ENCODE assay signal across 17 mouse cellular contexts in the genomic region with DNA sequence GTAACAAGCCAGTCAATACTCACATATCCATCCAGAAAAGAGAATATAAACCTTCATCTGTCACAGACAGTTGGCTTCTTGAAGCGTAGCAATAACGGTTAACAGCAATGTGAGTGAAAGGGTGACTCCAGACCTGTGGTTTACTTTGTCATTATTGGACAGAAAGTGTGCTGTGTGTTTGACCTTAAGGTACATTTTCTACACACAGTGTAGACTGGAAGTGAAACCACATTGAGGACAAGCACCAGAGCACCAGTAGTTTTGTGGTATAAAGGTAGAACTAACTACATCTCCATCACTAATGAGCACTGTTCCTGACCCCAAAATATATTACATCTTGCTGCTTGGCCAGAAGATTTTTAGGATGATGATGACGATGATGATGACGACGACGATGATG.
"Had no signal": no experiment of that assay in that cellular context is flagged by ENCODE, and none has a peak within 500 bp of the region (broad histone marks: within the 10 kb centered on the region; RNA-seq: fewer than 3 reads in every experiment).

No protein-coding gene starts in this region.

- H3K36me3 ChIP-seq: neural tube, embryonic 12.5 days; neural tube, embryonic 13.5 days; neural tube, embryonic 15.5 days; stomach, embryonic 15.5 days had no signal

- H3K27me3 ChIP-seq: neural tube, embryonic 12.5 days; neural tube, embryonic 13.5 days; neural tube, embryonic 15.5 days; stomach, embryonic 15.5 days had no signal

- H3K4me3 ChIP-seq: neural tube, embryonic 12.5 days; neural tube, embryonic 13.5 days; neural tube, embryonic 15.5 days; stomach, embryonic 15.5 days had no signal

- H3K4me1 ChIP-seq: neural tube, embryonic 12.5 days; neural tube, embryonic 13.5 days; neural tube, embryonic 15.5 days; stomach, embryonic 15.5 days had no signal

- DNase-seq: retina, postnatal 1 day; right cerebral cortex, adult 18-20 months; right cerebral cortex, postnatal 14 days; right cerebral cortex, postnatal 25 days; right cerebral cortex, postnatal 4 days; spleen, adult 18-20 months; thymus, adult 18-20 months; thymus, adult 2 months; thymus, postnatal 14 days; thymus, postnatal 25 days; thymus, postnatal 36 days; thymus, postnatal 4 days had no signal

- H3K4me2 ChIP-seq: neural tube, embryonic 12.5 days; neural tube, embryonic 13.5 days; neural tube, embryonic 15.5 days; stomach, embryonic 15.5 days had no signal

- H3K9me3 ChIP-seq: neural tube, embryonic 12.5 days; neural tube, embryonic 13.5 days; neural tube, embryonic 15.5 days; stomach, embryonic 15.5 days had no signal

- H3K9ac ChIP-seq: neural tube, embryonic 12.5 days; neural tube, embryonic 13.5 days; neural tube, embryonic 15.5 days; stomach, embryonic 15.5 days had no signal

- H3K27ac ChIP-seq: neural tube, embryonic 12.5 days; neural tube, embryonic 13.5 days; neural tube, embryonic 15.5 days; stomach, embryonic 15.5 days; stomach, postnatal 0 days had no signal
